Mouse (Mus musculus) thymus, postnatal 4 days (tissue): Measurements from ENCODE around the gene Olfr701.

Source experiments
- DNase-seq: peaks from one replicate; pipeline ENCODE4 v3.0.0; 2021

Gene Olfr701

GRCm38 (mm10) chr7:106813829-106814228, at the start of gene Olfr701:
Gene Olfr701, plus strand, starts transcription at chr7:106814129.
- no peak for DNase-seq

DNA sequence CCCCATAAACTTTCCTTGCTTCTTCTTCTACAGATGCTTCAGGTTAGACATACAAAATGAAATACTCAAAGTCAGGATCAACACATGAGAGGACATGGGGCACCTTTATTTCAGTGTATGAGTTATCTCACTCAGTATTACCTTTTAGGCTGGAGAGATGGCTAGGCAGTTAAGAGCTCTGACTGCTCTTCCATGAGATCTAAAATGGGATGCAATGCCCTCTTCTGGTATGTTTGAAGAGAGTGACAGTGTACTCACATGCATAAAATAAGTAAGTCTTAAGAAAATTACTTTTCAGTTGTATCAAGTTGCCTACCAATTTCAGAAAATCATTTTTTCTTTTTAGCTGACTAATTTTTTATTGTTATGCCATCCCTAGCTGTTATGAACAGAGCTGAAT, 25.6 kb upstream of the Olfr701 start:
- DNase-seq = no peak

DNA sequence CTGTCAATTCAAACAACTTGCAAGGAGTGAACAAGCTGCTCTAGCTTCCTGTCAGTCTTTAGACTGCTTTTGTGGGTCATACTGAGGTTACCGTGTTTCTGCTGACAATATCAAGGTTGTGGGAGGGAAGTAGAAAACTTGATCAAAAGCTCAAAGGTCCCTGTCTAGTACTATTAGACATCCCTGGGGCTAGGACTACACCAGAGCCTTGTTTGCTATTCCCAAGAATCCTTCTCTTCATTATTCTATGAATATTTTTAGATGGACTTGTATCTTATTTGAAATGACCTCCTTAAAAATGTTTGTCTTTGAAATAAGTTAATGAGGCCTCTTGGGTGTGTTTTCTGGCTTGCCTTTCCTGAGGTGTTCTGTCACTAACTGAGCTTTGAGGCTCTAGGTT, 20.8 kb upstream of the Olfr701 start, which contains the start of gene Olfr699:
TSS of gene Olfr699 (minus strand) at position 101 of the 400 bp plus-strand sequence.
- no peak for DNase-seq

DNA sequence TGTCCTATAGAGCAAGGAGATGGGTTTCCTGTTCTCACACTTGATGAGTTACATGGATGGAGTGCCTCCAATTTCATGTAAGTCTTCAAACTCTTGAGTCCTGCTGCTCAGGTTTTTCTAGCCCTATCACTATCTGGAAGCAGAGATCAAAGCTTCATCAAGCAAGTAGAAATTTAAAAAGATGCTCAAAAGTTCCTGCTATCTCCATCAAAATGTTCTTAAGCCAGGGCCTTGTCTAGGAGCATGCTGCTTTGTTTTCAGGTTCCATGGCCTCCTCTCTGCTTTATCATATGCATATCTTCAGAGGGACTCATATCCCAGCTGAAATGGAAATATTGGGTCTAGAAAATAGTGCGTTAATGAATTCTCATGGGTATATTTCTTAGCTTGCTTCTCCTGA, 5.2 kb upstream of the Olfr701 start, which contains the start of gene Olfr700:
TSS of gene Olfr700 (minus strand) at position 101 of the 400 bp plus-strand sequence.
- no peak for DNase-seq

DNA sequence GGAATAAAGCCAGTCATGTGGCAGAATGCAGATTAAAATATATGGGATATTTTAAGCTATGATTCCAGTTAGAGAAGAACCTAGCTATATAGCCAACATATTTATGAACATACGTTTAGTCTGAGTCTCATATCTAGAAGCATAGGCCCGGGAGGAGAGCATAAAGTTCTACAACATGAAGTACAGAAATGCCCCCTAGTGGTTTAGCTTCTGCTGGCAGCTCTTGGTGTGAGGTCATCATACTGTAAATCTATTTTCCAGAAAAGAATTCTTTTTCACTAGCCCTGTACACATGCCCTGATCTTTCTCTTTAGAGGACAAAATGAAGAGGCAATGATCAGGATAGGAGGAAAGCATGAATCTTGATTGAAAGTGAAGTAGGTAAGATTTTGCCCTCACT, 1.8 kb downstream of the Olfr701 start:
- peak; percentile 23 for DNase-seq

DNA sequence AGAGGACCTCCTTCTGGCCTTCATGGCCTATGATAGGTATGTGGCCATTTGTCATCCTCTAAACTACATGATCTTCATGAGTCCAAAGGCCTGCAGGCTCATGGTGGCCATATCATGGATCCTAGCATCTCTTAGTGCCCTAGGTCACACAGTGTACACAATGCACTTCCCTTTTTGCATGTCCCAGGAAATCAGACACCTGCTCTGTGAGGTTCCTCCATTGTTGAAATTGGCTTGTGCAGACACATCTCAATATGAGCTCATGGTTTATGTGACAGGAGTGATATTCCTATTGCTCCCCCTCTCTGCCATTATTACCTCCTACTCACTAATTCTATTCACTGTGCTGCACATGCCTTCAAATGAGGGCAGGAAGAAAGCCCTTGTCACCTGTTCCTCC, 4.5 kb downstream of the Olfr701 start:
- DNase-seq = no peak

DNA sequence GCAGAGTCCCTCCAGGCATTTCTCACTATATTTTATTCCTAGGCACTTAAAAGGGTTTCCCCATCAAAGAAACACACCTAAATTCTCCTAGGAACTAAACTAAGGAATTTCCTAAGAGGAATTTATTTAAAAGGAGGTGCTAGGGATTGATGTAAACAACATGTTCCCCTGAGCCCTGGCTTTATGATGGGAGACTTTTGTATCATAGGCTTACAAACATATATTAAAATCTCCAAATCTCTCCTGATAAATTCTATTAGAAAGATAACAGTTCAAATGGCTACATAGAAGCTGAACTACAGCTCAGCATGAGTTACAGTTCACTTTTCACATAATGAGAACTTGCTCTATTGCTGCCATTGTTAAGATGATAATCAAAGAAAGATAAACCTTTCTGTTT, 19.9 kb downstream of the Olfr701 start, which contains the start of gene Olfr702:
TSS of gene Olfr702 (minus strand) at position 101 of the 400 bp plus-strand sequence.
- DNase-seq = no peak

DNA sequence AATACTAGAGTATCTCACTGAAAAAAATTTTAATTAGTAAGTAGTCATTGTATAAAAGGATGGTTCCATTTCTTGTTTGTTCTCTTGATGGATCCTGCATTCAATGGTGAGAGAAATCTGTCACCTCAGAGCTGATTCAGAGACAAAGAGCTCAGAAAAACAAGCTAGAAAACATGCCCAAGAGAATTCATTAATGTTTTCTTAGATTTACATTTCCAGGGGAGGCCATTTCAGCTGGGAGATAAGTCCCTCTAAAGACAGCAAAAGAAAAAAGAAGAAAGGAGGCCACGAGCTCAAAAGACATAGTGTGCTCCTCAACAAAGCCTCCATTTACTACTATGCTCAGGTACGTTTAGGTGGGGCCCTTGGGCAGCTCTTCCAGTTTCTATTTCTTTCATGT, 29.1 kb downstream of the Olfr701 start, which contains the start of gene Olfr703:
TSS of gene Olfr703 (plus strand) at position 301 of the 400 bp plus-strand sequence.
- DNase-seq = no peak

GRCm38 (mm10) chr7:106862885-106863284, 49.0 kb downstream of the Olfr701 start, which contains the start of gene Olfr704:
Gene Olfr704, plus strand, starts transcription at chr7:106863185.
- no peak for DNase-seq
